Mouse (Mus musculus): ENCODE measurements around the gene Sec22b.
A peak's percentile ranks its signal among the peaks of the same experiment; 100 is the strongest.

The Sec22b gene

GRCm38 (mm10) chr3:97909737-97910136 lies 8.7 kb downstream of the Sec22b start:
- no peak for DNase-seq (ENCODE audit: low spot score in 2 of 2)

- no peak for DNase-seq (ENCODE audit: low spot score in 2 of 2)
Measured at GRCm38 (mm10) chr3:97911093-97911492, 10.1 kb downstream of the Sec22b start.

GRCm38 (mm10) chr3:97915081-97915480 lies 14.1 kb downstream of the Sec22b start:
- DNase-seq (ENCODE audit: low spot score in 2 of 2), result no peak

GRCm38 (mm10) chr3:97918885-97919550 lies 18.0 kb downstream of the Sec22b start:
- DNase-seq (ENCODE audit: low spot score in 2 of 2), result no peak

- DNase-seq (ENCODE audit: low spot score in 2 of 2), result no peak
Measured at GRCm38 (mm10) chr3:97925246-97925645, 24.3 kb downstream of the Sec22b start.

- no peak for DNase-seq (ENCODE audit: low spot score in 2 of 2)
Measured at GRCm38 (mm10) chr3:97927322-97927721, 26.3 kb downstream of the Sec22b start.

- peak in 1 of 2 experiments; percentile 75 for DNase-seq (ENCODE audit: low spot score in 2 of 2)
Measured at GRCm38 (mm10) chr3:97928968-97929858, 28.2 kb downstream of the Sec22b start.

- DNase-seq (ENCODE audit: low spot score in 2 of 2), result no peak
Measured at GRCm38 (mm10) chr3:97930141-97930786, 29.3 kb downstream of the Sec22b start.

GRCm38 (mm10) chr3:97930787-97931158 lies 29.8 kb downstream of the Sec22b start:
- no peak for DNase-seq (ENCODE audit: low spot score in 2 of 2)

- DNase-seq (ENCODE audit: low spot score in 2 of 2), result no peak
Measured at GRCm38 (mm10) chr3:97931310-97931885, 30.4 kb downstream of the Sec22b start.

- peak; percentile 29 to 68 for DNase-seq (ENCODE audit: low spot score in 2 of 2)
Measured at GRCm38 (mm10) chr3:97932131-97932530, 31.1 kb downstream of the Sec22b start.

GRCm38 (mm10) chr3:97932771-97933170 lies 31.8 kb downstream of the Sec22b start:
- no peak for DNase-seq (ENCODE audit: low spot score in 2 of 2)

- peak; percentile 5 to 47 for DNase-seq (ENCODE audit: low spot score in 2 of 2)
Measured at GRCm38 (mm10) chr3:97933251-97933650, 32.3 kb downstream of the Sec22b start.

- DNase-seq (ENCODE audit: low spot score in 2 of 2), result no peak
Measured at GRCm38 (mm10) chr3:97933811-97934210, 32.8 kb downstream of the Sec22b start.

- no peak for DNase-seq (ENCODE audit: low spot score in 2 of 2)
Measured at GRCm38 (mm10) chr3:97934331-97935300, 33.6 kb downstream of the Sec22b start.

GRCm38 (mm10) chr3:97937068-97937944 lies 36.3 kb downstream of the Sec22b start:
- no peak for DNase-seq (ENCODE audit: low spot score in 2 of 2)

GRCm38 (mm10) chr3:97937945-97938266 lies 36.9 kb downstream of the Sec22b start:
- DNase-seq (ENCODE audit: low spot score in 2 of 2), result no peak

- no peak for DNase-seq (ENCODE audit: low spot score in 2 of 2)
Measured at GRCm38 (mm10) chr3:97938814-97939526, 38.0 kb downstream of the Sec22b start.

Data from heart, adult 9 months (tissue).